18 mouse cellular contexts compared by ENCODE assay signal in the genomic region with DNA sequence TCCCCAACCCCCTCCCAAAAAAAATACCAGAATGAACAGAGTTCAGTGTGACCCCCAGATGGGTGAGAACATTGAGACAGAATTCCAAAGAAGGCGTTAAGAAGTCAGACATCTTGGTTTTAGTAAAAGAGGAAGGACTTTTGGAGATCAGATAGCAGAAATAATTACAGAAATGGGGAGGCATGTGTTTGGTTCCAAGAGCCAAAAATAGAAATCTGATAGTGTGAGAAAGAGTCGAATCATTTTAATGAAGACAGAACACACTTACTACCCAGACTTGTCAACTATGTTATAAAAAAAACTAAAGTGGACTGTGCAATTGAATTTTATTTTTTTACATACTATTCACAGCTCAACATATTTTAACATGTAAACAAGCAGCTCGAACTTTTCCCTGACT.
DNase-seq lines count a peak whose midpoint lies in the region; ATAC-seq and TF ChIP-seq lines count a peak whose summit lies in the region.
"Had no signal": no experiment of that assay in that cellular context is flagged by ENCODE, and none has a peak within 500 bp of the region (broad histone marks: within the 10 kb centered on the region; RNA-seq: fewer than 3 reads in every experiment).

No protein-coding gene starts in this region.

- WGBS in kidney, embryonic 14.5 days: 55% methylated on average over 3 of the region's 3 CpGs
- WGBS in lung, embryonic 16.5 days: 41% methylated on average over 3 of the region's 3 CpGs
- WGBS in intestine, embryonic 16.5 days: 56% methylated on average over 3 of the region's 3 CpGs

- H3K27me3 ChIP-seq in kidney, embryonic 14.5 days (ENCODE audit: control insufficient read depth, insufficient read depth, low read length): no peaks in the 10 kb centered on the region
- no peaks in the 10 kb centered on the region for H3K27me3 ChIP-seq in lung, embryonic 16.5 days (ENCODE audit: control insufficient read depth, insufficient read depth, low read depth, low read length)
- H3K27me3 ChIP-seq in intestine, embryonic 16.5 days (replicated peaks; ENCODE audit: control insufficient read depth, insufficient read depth, low read length): no peaks in the 10 kb centered on the region
- H3K27me3 ChIP-seq: embryonic facial prominence, embryonic 15.5 days; hindbrain, embryonic 12.5 days; limb, embryonic 13.5 days; liver, embryonic 15.5 days had no signal

- no peak overlapping the region for H3K4me2 ChIP-seq in kidney, embryonic 14.5 days (replicated peaks; ENCODE audit: low read depth, low read length)
- H3K4me2 ChIP-seq in lung, embryonic 16.5 days (ENCODE audit: low read depth, low read length): no peak overlapping the region
- H3K4me2 ChIP-seq in intestine, embryonic 16.5 days (ENCODE audit: low read depth, low read length): no peak overlapping the region
- H3K4me2 ChIP-seq: embryonic facial prominence, embryonic 15.5 days; hindbrain, embryonic 12.5 days; limb, embryonic 13.5 days; liver, embryonic 15.5 days had no signal

- no peak overlapping the region for H3K9ac ChIP-seq in kidney, embryonic 14.5 days (ENCODE audit: low read depth, low read length)
- H3K9ac ChIP-seq in lung, embryonic 16.5 days (ENCODE audit: low read length): no peak overlapping the region
- no peak overlapping the region for H3K9ac ChIP-seq in intestine, embryonic 16.5 days (ENCODE audit: low read depth, low read length)
- H3K9ac ChIP-seq: embryonic facial prominence, embryonic 15.5 days; hindbrain, embryonic 12.5 days; limb, embryonic 13.5 days; liver, embryonic 15.5 days had no signal

- H3K4me3 ChIP-seq in gastrocnemius, adult 2 months: no peak overlapping the region
- H3K4me3 ChIP-seq in kidney, embryonic 14.5 days (ENCODE audit: low read length): no peak overlapping the region
- no peak overlapping the region for H3K4me3 ChIP-seq in lung, embryonic 16.5 days (ENCODE audit: low read length)
- no peak overlapping the region for H3K4me3 ChIP-seq in intestine, embryonic 16.5 days (ENCODE audit: low read length)
- H3K4me3 ChIP-seq: embryonic facial prominence, embryonic 15.5 days; hindbrain, embryonic 12.5 days; layer of hippocampus, adult 2 months; limb, embryonic 13.5 days; liver, embryonic 15.5 days had no signal

- TF ChIP-seq CTCF in gastrocnemius, adult 2 months (IDR thresholded peaks at IDR 0.05): no peak

- no peaks in the 10 kb centered on the region for H3K9me3 ChIP-seq in kidney, embryonic 14.5 days (ENCODE audit: control insufficient read depth, low read length)
- H3K9me3 ChIP-seq in lung, embryonic 16.5 days (ENCODE audit: control insufficient read depth, low read length): no peaks in the 10 kb centered on the region
- no peaks in the 10 kb centered on the region for H3K9me3 ChIP-seq in intestine, embryonic 16.5 days (ENCODE audit: control insufficient read depth, low read length)
- H3K9me3 ChIP-seq: embryonic facial prominence, embryonic 15.5 days; hindbrain, embryonic 12.5 days; limb, embryonic 13.5 days; liver, embryonic 15.5 days had no signal

- intact Hi-C loops in gastrocnemius, adult 2 months (cut with DNase I): no loop called here

- no peaks in the 10 kb centered on the region for H3K36me3 ChIP-seq in kidney, embryonic 14.5 days (ENCODE audit: control insufficient read depth, insufficient read depth, low read length)
- H3K36me3 ChIP-seq in lung, embryonic 16.5 days (ENCODE audit: control insufficient read depth, insufficient read depth, low read length): no peaks in the 10 kb centered on the region
- H3K36me3 ChIP-seq in intestine, embryonic 16.5 days (ENCODE audit: control insufficient read depth, insufficient read depth, low read length): no peaks in the 10 kb centered on the region
- H3K36me3 ChIP-seq: embryonic facial prominence, embryonic 15.5 days; hindbrain, embryonic 12.5 days; limb, embryonic 13.5 days; liver, embryonic 15.5 days had no signal

- H3K4me1 ChIP-seq in kidney, embryonic 14.5 days (ENCODE audit: control insufficient read depth, insufficient read depth, low read length): no peaks in the 10 kb centered on the region
- H3K4me1 ChIP-seq in lung, embryonic 16.5 days (replicated peaks; ENCODE audit: control insufficient read depth, insufficient read depth, low read length): peaks cover 3% of the 10 kb centered on the region; the same call in 1 of the 2 replicates
- no peaks in the 10 kb centered on the region for H3K4me1 ChIP-seq in intestine, embryonic 16.5 days (ENCODE audit: control insufficient read depth, insufficient read depth, low read length)
- H3K4me1 ChIP-seq: embryonic facial prominence, embryonic 15.5 days; hindbrain, embryonic 12.5 days; liver, embryonic 15.5 days had no signal

- ATAC-seq in kidney, embryonic 14.5 days (ENCODE audit: low FRiP score, low TSS enrichment): no peak; the same call in 1 of the 2 replicates
- peak; percentile 36; the same call in 1 of the 2 replicates for ATAC-seq in lung, embryonic 16.5 days (ENCODE audit: low read depth)
- no peak for ATAC-seq in intestine, embryonic 16.5 days

- DNase-seq in gastrocnemius, adult 2 months: no peak
- DNase-seq in gastrocnemius, postnatal 10 days: no peak
- no peak for DNase-seq in kidney, postnatal 4 days
- no peak for DNase-seq in lung, postnatal 10 days
- DNase-seq in ovary, postnatal 36 days (ENCODE audit: low spot score): no peak
- DNase-seq: B cell, adult 2 months; layer of hippocampus, postnatal 36 days; right cerebral cortex, postnatal 25 days; thymus, adult 18-20 months; thymus, postnatal 4 days had no signal

- peak overlapping the region; percentile 54 for H3K27ac ChIP-seq in gastrocnemius, adult 2 months
- H3K27ac ChIP-seq in kidney, embryonic 14.5 days (ENCODE audit: low read depth, low read length): peak overlapping the region; percentile 74; the same call in 1 of the 2 replicates
- H3K27ac ChIP-seq in lung, embryonic 16.5 days (ENCODE audit: low read length): peak overlapping the region; percentile 55; the same call in 1 of the 2 replicates
- peak overlapping the region; percentile 58; the same call in 1 of the 2 replicates for H3K27ac ChIP-seq in intestine, embryonic 16.5 days (ENCODE audit: low read length)
- H3K27ac ChIP-seq: embryonic facial prominence, embryonic 15.5 days; hindbrain, embryonic 12.5 days; layer of hippocampus, adult 2 months; limb, embryonic 13.5 days; liver, embryonic 15.5 days had no signal
